Mouse (Mus musculus): ENCODE measurements around the gene Caskin2. TPM values are rescaled to one million over a fixed set of nuclear protein-coding genes. Genes with fewer than 3 reads are reported as not detected.

Gene Caskin2
- total and polyA plus RNA-seq, 2 experiments, result 2.9 to 9.7 TPM

DNA sequence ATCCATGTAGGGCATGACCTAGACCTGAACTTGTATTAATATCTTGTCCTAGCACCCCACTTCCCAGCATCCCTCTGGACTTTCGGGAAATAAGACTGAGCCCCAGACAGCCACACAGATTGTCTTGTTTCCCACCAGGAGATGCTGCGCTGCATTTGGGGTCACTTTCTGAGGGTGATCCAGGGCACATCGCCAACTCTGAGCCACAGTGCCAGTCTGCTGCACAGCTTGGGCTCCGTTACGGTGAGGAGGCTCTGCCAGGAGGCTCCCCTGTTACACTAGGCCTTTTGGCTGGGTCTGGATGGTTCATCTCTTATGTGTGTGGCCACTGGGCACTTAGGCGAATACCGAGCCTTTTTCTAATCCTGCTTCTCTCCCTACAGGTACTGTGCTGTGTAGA lies 23.7 kb downstream of the Caskin2 start:
- H3K9ac ChIP-seq (ENCODE audit: low read depth, low read length), result no peak overlapping the region
- H3K4me1 ChIP-seq (ENCODE audit: control insufficient read depth, insufficient read depth, low read length), result no peaks in the 10 kb centered on the region
- TF ChIP-seq CTCF (IDR thresholded peaks at IDR 0.05; ENCODE audit: low read depth, low read length), result no peak
- no peak for TF ChIP-seq POLR2A (IDR thresholded peaks at IDR 0.05; ENCODE audit: extremely low read depth, insufficient read depth, low read length)
- no peaks in the 10 kb centered on the region for H3K27me3 ChIP-seq (ENCODE audit: control insufficient read depth, insufficient read depth, low read length)
- H3K27ac ChIP-seq (replicated peaks; ENCODE audit: insufficient read depth, low read depth, low read length), result no peak overlapping the region
- peaks cover 1% of the 10 kb centered on the region; the same call in 1 of the 2 replicates for H3K36me3 ChIP-seq (ENCODE audit: control insufficient read depth, insufficient read depth, low read length)
- WGBS, result 96% methylated on average over 7 of the region's 7 CpGs
- H3K79me2 ChIP-seq (ENCODE audit: control insufficient read depth, insufficient read depth, low read length), result no peaks in the 10 kb centered on the region
- DNase-seq (ENCODE audit: extremely low read depth, low read depth, low spot score), result no peak
- no peak overlapping the region for H3K4me3 ChIP-seq (ENCODE audit: insufficient read depth, low read depth, low read length)

DNA sequence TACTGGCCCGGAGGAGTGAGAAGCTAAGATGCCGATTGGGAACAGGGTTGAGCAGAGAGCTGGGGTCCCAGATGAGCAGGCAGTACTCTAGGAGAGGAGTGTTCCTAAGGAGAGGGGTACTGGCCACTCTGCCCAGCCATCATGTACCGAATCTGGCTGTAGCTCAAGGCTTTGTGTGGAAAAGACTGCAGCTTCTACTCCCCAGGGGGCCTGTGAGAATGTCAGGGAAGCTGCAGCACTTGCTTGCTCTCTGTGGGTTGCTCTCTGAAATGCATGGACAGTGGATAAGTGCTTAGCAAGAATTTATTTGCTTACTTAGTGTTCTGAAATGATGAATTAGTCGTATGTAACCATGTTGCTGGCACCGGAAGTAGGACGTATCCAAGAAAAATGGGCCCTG lies 27.0 kb downstream of the Caskin2 start:
- no peaks in the 10 kb centered on the region for H3K27me3 ChIP-seq (ENCODE audit: control insufficient read depth, insufficient read depth, low read length)
- H3K4me1 ChIP-seq (ENCODE audit: control insufficient read depth, insufficient read depth, low read length), result no peaks in the 10 kb centered on the region
- H3K36me3 ChIP-seq (ENCODE audit: control insufficient read depth, insufficient read depth, low read length), result peaks cover 1% of the 10 kb centered on the region; the same call in 1 of the 2 replicates
- 90% methylated on average over 6 of the region's 6 CpGs for WGBS
- no peak overlapping the region for H3K27ac ChIP-seq (replicated peaks; ENCODE audit: insufficient read depth, low read depth, low read length)
- DNase-seq (ENCODE audit: extremely low read depth, low read depth, low spot score), result no peak
- no peak overlapping the region for H3K4me3 ChIP-seq (ENCODE audit: insufficient read depth, low read depth, low read length)
- no peak overlapping the region for H3K9ac ChIP-seq (ENCODE audit: low read depth, low read length)
- H3K79me2 ChIP-seq (ENCODE audit: control insufficient read depth, insufficient read depth, low read length), result no peaks in the 10 kb centered on the region
- TF ChIP-seq CTCF (IDR thresholded peaks at IDR 0.05; ENCODE audit: low read depth, low read length) (no peak), POLR2A (IDR thresholded peaks at IDR 0.05; ENCODE audit: extremely low read depth, insufficient read depth, low read length) (no peak)

DNA sequence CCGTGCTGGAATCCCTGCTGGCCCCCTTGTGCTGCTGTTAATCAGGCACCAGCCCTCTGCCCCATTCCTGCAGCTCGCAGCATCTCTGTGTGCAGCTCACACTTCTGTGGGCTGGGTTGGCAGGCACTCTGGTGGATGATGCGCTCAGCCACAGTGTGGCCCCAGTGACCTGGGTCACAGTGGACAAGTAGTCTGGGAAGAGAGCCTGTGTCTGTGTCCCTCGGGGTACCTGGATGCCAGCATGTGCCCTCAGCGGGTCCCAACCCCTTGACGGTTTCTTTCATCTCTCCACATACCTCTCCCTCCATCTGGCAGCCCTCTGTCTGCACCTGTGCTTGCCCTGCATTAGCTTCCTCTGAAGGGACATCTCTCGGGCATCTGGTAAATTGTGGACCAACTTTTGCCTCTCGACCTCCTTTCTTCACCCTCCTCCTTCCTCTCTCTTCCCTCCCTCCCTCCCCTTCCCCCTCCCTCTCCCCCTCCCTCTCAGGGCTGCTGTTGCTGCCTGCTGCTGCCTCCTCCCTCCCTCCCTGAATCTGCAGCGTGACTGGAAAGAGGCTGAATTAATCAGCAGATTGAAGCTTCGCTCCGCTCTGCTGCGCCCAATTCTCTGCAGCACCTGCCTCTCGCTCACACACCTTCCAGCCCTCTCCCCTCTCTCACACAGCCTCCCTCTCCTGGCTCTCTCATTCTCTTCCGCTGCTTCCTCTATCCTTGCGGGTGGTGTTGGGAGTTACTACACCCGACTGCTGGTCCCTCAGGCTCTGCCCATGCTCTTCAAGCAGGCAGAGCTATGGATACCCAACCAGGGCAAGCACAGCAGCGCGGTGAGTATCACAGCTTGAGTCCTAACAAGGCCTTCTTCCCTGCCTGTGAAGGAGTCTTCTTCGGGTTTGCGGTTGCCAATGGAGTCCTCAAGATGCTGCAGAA lies 33.0 kb downstream of the Caskin2 start:
- no peaks in the 10 kb centered on the region for H3K27me3 ChIP-seq (ENCODE audit: control insufficient read depth, insufficient read depth, low read length)
- H3K36me3 ChIP-seq (ENCODE audit: control insufficient read depth, insufficient read depth, low read length), result no peaks in the 10 kb centered on the region
- H3K4me1 ChIP-seq (ENCODE audit: control insufficient read depth, insufficient read depth, low read length), result peaks cover 18% of the 10 kb centered on the region
- TF ChIP-seq POLR2A (IDR thresholded peaks at IDR 0.05; ENCODE audit: extremely low read depth, insufficient read depth, low read length), result no peak
- TF ChIP-seq CTCF (IDR thresholded peaks at IDR 0.05; ENCODE audit: low read depth, low read length), result no peak
- DNase-seq (ENCODE audit: extremely low read depth, low read depth, low spot score), result no peak
- no peaks in the 10 kb centered on the region for H3K79me2 ChIP-seq (ENCODE audit: control insufficient read depth, insufficient read depth, low read length)
- H3K27ac ChIP-seq (replicated peaks; ENCODE audit: insufficient read depth, low read depth, low read length), result no peak overlapping the region
- no peak overlapping the region for H3K4me3 ChIP-seq (ENCODE audit: insufficient read depth, low read depth, low read length)
- WGBS, result 78% methylated on average over 20 of the region's 20 CpGs
- no peak overlapping the region for H3K9ac ChIP-seq (ENCODE audit: low read depth, low read length)

DNA sequence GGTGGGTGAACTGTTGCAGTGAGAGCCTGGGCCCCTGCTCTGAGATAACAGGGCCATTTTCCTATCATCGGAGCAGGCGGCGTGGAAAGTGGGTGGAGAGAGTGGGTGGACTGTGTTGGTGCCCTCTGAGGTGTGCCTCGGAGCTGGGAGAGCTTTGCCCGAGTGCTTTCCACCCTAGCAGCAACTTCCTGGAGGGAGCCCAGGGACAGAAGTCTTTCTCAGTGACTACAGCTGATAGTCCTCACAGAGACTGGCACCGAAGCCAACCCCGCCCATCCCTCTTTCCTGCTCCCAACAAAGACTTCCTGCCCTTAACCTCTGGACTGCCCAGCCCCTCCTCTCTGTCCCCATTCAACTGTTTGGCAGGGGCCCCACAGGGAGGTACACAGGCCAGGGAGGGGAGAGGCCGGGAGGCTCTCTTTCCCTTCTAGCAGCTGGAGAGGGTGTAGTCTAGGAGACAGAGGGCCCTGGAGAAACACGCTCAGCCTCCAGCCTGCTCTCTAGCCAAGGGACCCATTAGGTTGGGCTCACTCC lies 34.3 kb downstream of the Caskin2 start:
- H3K27me3 ChIP-seq (ENCODE audit: control insufficient read depth, insufficient read depth, low read length), result no peaks in the 10 kb centered on the region
- H3K27ac ChIP-seq (replicated peaks; ENCODE audit: insufficient read depth, low read depth, low read length), result peak overlapping the region; percentile 22
- H3K36me3 ChIP-seq (ENCODE audit: control insufficient read depth, insufficient read depth, low read length), result no peaks in the 10 kb centered on the region
- H3K9ac ChIP-seq (ENCODE audit: low read depth, low read length), result no peak overlapping the region
- DNase-seq (ENCODE audit: extremely low read depth, low read depth, low spot score), result peak; percentile 83
- H3K4me1 ChIP-seq (ENCODE audit: control insufficient read depth, insufficient read depth, low read length), result peaks cover 18% of the 10 kb centered on the region
- WGBS, result 10% methylated on average over 9 of the region's 9 CpGs
- no peak for TF ChIP-seq CTCF (IDR thresholded peaks at IDR 0.05; ENCODE audit: low read depth, low read length)
- TF ChIP-seq POLR2A (IDR thresholded peaks at IDR 0.05; ENCODE audit: extremely low read depth, insufficient read depth, low read length), result no peak
- no peaks in the 10 kb centered on the region for H3K79me2 ChIP-seq (ENCODE audit: control insufficient read depth, insufficient read depth, low read length)
- H3K4me3 ChIP-seq (ENCODE audit: insufficient read depth, low read depth, low read length), result no peak overlapping the region

GRCm38 (mm10) chr11:115777487-115778335 lies 35.7 kb downstream of the Caskin2 start:
- TF ChIP-seq POLR2A (IDR thresholded peaks at IDR 0.05; ENCODE audit: extremely low read depth, insufficient read depth, low read length), result no peak
- TF ChIP-seq CTCF (IDR thresholded peaks at IDR 0.05; ENCODE audit: low read depth, low read length), result 0 out of 2 replicates have a peak, but pooled peaks have one; percentile 10
- 50% methylated on average over 17 of the region's 17 CpGs for WGBS
- Histone ChIP-seq H3K4me3 (ENCODE audit: insufficient read depth, low read depth, low read length) (no peak overlapping the region), H3K27me3 (ENCODE audit: control insufficient read depth, insufficient read depth, low read length) (no peaks in the 10 kb centered on the region), H3K9ac (ENCODE audit: low read depth, low read length) (no peak overlapping the region), H3K4me1 (ENCODE audit: control insufficient read depth, insufficient read depth, low read length) (peaks cover 18% of the 10 kb centered on the region), H3K79me2 (ENCODE audit: control insufficient read depth, insufficient read depth, low read length) (peaks cover 3% of the 10 kb centered on the region; the same call in 1 of the 2 replicates), H3K27ac (replicated peaks; ENCODE audit: insufficient read depth, low read depth, low read length) (no peak overlapping the region; the same call in 1 of the 2 replicates), H3K36me3 (ENCODE audit: control insufficient read depth, insufficient read depth, low read length) (no peaks in the 10 kb centered on the region)
- peak; percentile 89 for DNase-seq (ENCODE audit: extremely low read depth, low read depth, low spot score)

Measured in liver, adult 2 months (tissue).